Mouse (Mus musculus) left cerebral cortex, postnatal 25 days (tissue): ENCODE results near the gene Vmn2r79. TPM values are rescaled to one million over a fixed set of nuclear protein-coding genes. Genes with fewer than 3 reads are reported as not detected.
"Not testable (repeated sequence)": the region's sequence is repeated elsewhere in the genome, so short reads cannot be mapped to it uniquely, and the experiment has no call there.

ENCODE experiments used
- DNase-seq, 2 experiments: peaks; one replicate each; pipeline ENCODE4 v3.0.0; 2022; ENCODE audit warnings: low spot score in 2 of 2, mixed read lengths in 1 of 2
- intact Hi-C: fragments of 180-260 bp; cut with DNase I; formaldehyde crosslinking; loops from one replicate; pipeline ENCODE4 v1.15.1; 2025
- total RNA-seq, 2 experiments: library from RNA; stranded (reverse); gene quantifications; 2 replicates each; pipeline ENCODE4 v1.2.3; 2021

The Vmn2r79 gene
- total RNA-seq = under 1 TPM in 1 of 2 experiments, not detected in 1; 0.02 TPM

- intact Hi-C loops, DNase-seq: not testable (repeated sequence)
These were observed at the start of gene Vmn2r79 for GRCm38 (mm10) chr7:86995815-86996214. Gene Vmn2r79, plus strand, starts transcription at chr7:86996115.

GRCm38 (mm10) chr7:86994700-86995099 is 1.2 kb upstream of the Vmn2r79 start:
- DNase-seq = no peak
- intact Hi-C loops = no loop called here

GRCm38 (mm10) chr7:87026486-87026885 is 30.6 kb downstream of the Vmn2r79 start:
- DNase-seq, intact Hi-C loops: not testable (repeated sequence)

- intact Hi-C loops = no loop called here
- no peak for DNase-seq
These were observed 67.7 kb downstream of the Vmn2r79 start for GRCm38 (mm10) chr7:87063576-87063975.

Other genes with a start within 250 kb of the Vmn2r79 start
- gene Folh1, start 220.2 kb upstream of the Vmn2r79 start, total RNA-seq = 1 to 10 TPM; 4.0 to 5.5 TPM
- not detected for gene Vmn2r77, start 201.1 kb upstream of the Vmn2r79 start, total RNA-seq
- not detected for gene Vmn2r78, start 81.0 kb upstream of the Vmn2r79 start, total RNA-seq
- gene Nox4, start 250.0 kb downstream of the Vmn2r79 start, total RNA-seq = under 1 TPM in 1 of 2 experiments, not detected in 1; 0.21 TPM